ENCODE assay signal across 8 mouse cellular contexts in genomic region chr15:80012527-80013201, GRCm38 (mm10). TPM values are rescaled to one million over a fixed set of nuclear protein-coding genes. Genes with fewer than 3 reads are reported as not detected.
DNase-seq lines count a peak whose midpoint lies in the region; ATAC-seq and TF ChIP-seq lines count a peak whose summit lies in the region.

No protein-coding gene starts in this region.

- no peak for TF ChIP-seq CTCF in liver, embryonic 14.5 days (IDR thresholded peaks at IDR 0.05; ENCODE audit: low read depth)

- H3K4me3 ChIP-seq in embryonic facial prominence, embryonic 14.5 days (ENCODE audit: low read depth, low read length), result peak overlapping the region; percentile 59
- peak overlapping the region; percentile 63 for H3K4me3 ChIP-seq in heart, embryonic 16.5 days (ENCODE audit: low read length)
- H3K4me3 ChIP-seq in liver, embryonic 14.5 days (ENCODE audit: insufficient read depth in 1 of 2, low read depth in 2 of 2, low read length in 2 of 2), result peak overlapping the region; percentile 25 to 35
- peak overlapping the region; percentile 66 for H3K4me3 ChIP-seq in neural tube, embryonic 13.5 days

- H3K27me3 ChIP-seq in embryonic facial prominence, embryonic 14.5 days (replicated peaks; ENCODE audit: control insufficient read depth, insufficient read depth, low read length), result peaks cover 61% of the 10 kb centered on the region
- peaks cover 38% of the 10 kb centered on the region for H3K27me3 ChIP-seq in heart, embryonic 16.5 days (ENCODE audit: control insufficient read depth, insufficient read depth, low read length)
- H3K27me3 ChIP-seq in liver, embryonic 14.5 days (ENCODE audit: control insufficient read depth, insufficient read depth, low read length), result peaks cover 54% of the 10 kb centered on the region
- peaks cover 73% of the 10 kb centered on the region for H3K27me3 ChIP-seq in neural tube, embryonic 13.5 days

- WGBS in embryonic facial prominence, embryonic 14.5 days, result 0% methylated on average over 27 of the region's 60 CpGs
- under 1% methylated on average over 56 of the region's 60 CpGs for WGBS in heart, embryonic 16.5 days
- WGBS in liver, embryonic 14.5 days (ENCODE audit: insufficient replicate concordance), result under 1% methylated on average over 58 of the region's 60 CpGs
- 1% methylated on average over 57 of the region's 60 CpGs for WGBS in neural tube, embryonic 13.5 days

- DNase-seq in urinary bladder, adult 2 months (ENCODE audit: low spot score), result peak; percentile 50
- no peak for DNase-seq in urinary bladder, postnatal 10 days (ENCODE audit: low spot score)
- DNase-seq in embryonic facial prominence, embryonic 14.5 days (ENCODE audit: low spot score), result peak; percentile 71
- DNase-seq in kidney, postnatal 14 days, result peak; percentile 94
- DNase-seq in liver, embryonic 14.5 days (ENCODE audit: low read depth in 3 of 3, low spot score in 3 of 3), result no peak
- DNase-seq in urinary bladder, postnatal 14 days (ENCODE audit: low spot score), result peak; percentile 64

- H3K4me2 ChIP-seq in embryonic facial prominence, embryonic 14.5 days (ENCODE audit: low read depth, low read length), result peak overlapping the region; percentile 99
- H3K4me2 ChIP-seq in heart, embryonic 16.5 days (ENCODE audit: low read depth, low read length), result peak overlapping the region; percentile 90
- H3K4me2 ChIP-seq in liver, embryonic 14.5 days (ENCODE audit: low read depth), result peak overlapping the region; percentile 60
- peak overlapping the region; percentile 91 for H3K4me2 ChIP-seq in neural tube, embryonic 13.5 days

- TF ChIP-seq EP300 in liver, embryonic 14.5 days (IDR thresholded peaks at IDR 0.05; ENCODE audit: low read depth), result no peak

- H3K9ac ChIP-seq in embryonic facial prominence, embryonic 14.5 days (ENCODE audit: low read depth, low read length), result peak overlapping the region; percentile 68
- H3K9ac ChIP-seq in heart, embryonic 16.5 days (ENCODE audit: low read length), result peak overlapping the region; percentile 75
- no peak overlapping the region for H3K9ac ChIP-seq in liver, embryonic 14.5 days (replicated peaks)
- peak overlapping the region; percentile 85 for H3K9ac ChIP-seq in neural tube, embryonic 13.5 days

- H3K9me3 ChIP-seq in embryonic facial prominence, embryonic 14.5 days (ENCODE audit: control insufficient read depth, low read length), result no peaks in the 10 kb centered on the region
- no peaks in the 10 kb centered on the region for H3K9me3 ChIP-seq in heart, embryonic 16.5 days (replicated peaks; ENCODE audit: control insufficient read depth, low read length)
- H3K9me3 ChIP-seq in liver, embryonic 14.5 days (ENCODE audit: control insufficient read depth, low read length), result no peaks in the 10 kb centered on the region
- no peaks in the 10 kb centered on the region for H3K9me3 ChIP-seq in neural tube, embryonic 13.5 days

- no peaks in the 10 kb centered on the region for H3K36me3 ChIP-seq in embryonic facial prominence, embryonic 14.5 days (ENCODE audit: control insufficient read depth, insufficient read depth, low read length)
- H3K36me3 ChIP-seq in heart, embryonic 16.5 days (ENCODE audit: control insufficient read depth, insufficient read depth), result no peaks in the 10 kb centered on the region
- no peaks in the 10 kb centered on the region for H3K36me3 ChIP-seq in liver, embryonic 14.5 days (replicated peaks; ENCODE audit: control insufficient read depth, insufficient read depth, low read depth)
- H3K36me3 ChIP-seq in neural tube, embryonic 13.5 days, result no peaks in the 10 kb centered on the region

- H3K27ac ChIP-seq in embryonic facial prominence, embryonic 14.5 days (replicated peaks; ENCODE audit: low read depth, low read length), result peak overlapping the region; percentile 44
- peak overlapping the region; percentile 4 for H3K27ac ChIP-seq in heart, embryonic 16.5 days (ENCODE audit: low read length)
- no peak overlapping the region for H3K27ac ChIP-seq in liver, embryonic 14.5 days
- peak overlapping the region; percentile 78 for H3K27ac ChIP-seq in neural tube, embryonic 13.5 days (replicated peaks)

- H3K4me1 ChIP-seq in embryonic facial prominence, embryonic 14.5 days (ENCODE audit: control insufficient read depth, insufficient read depth, low read length), result no peaks in the 10 kb centered on the region; the same call in 1 of the 2 replicates
- H3K4me1 ChIP-seq in heart, embryonic 16.5 days (ENCODE audit: control insufficient read depth, insufficient read depth, low read length), result peaks cover 17% of the 10 kb centered on the region
- H3K4me1 ChIP-seq in liver, embryonic 14.5 days (replicated peaks; ENCODE audit: control insufficient read depth in 2 of 2, insufficient read depth in 2 of 2, low read length in 1 of 2), result 0 out of 4 replicates have a peak, but pooled peaks cover 0 to 1% of the 10 kb centered on the region in 2 experiments
- peaks cover 42% of the 10 kb centered on the region for H3K4me1 ChIP-seq in neural tube, embryonic 13.5 days (replicated peaks)

- peak; percentile 80 for ATAC-seq in embryonic facial prominence, embryonic 14.5 days (ENCODE audit: low read depth)
- ATAC-seq in heart, embryonic 16.5 days (replicated peaks; ENCODE audit: extremely low read depth, insufficient read depth, low FRiP score), result peak; percentile 24; the same call in 1 of the 2 replicates
- peak; percentile 42 for ATAC-seq in liver, embryonic 14.5 days (ENCODE audit: insufficient read depth)
- ATAC-seq in neural tube, embryonic 13.5 days (ENCODE audit: low read depth), result peak; percentile 70

RNA-seq across cellular contexts. Expression of gene Pdgfb, which starts 2.1 kb away (rescaled TPM):
- 12.3 and 14.5 TPM in 2 replicates for polyA plus RNA-seq in urinary bladder, adult 2 months (2012; rRNA removed)
- 6.1 and 6.7 TPM in 2 replicates for polyA plus RNA-seq in embryonic facial prominence, embryonic 14.5 days (2014; fragmentation: Nextera tagmentation; extraction: Ambion mirVana)
- polyA plus RNA-seq in heart, embryonic 16.5 days (2015; fragmentation: Nextera tagmentation; extraction: Ambion mirVana), result 3.2 and 4.6 TPM in 2 replicates
- 1.5 and 1.7 TPM in 2 replicates for polyA plus RNA-seq in liver, embryonic 14.5 days (2012; rRNA removed)
- 0.71 and 0.92 TPM in 2 replicates for polyA plus RNA-seq in liver, embryonic 14.5 days (2014; fragmentation: Nextera tagmentation; extraction: Ambion mirVana)
- polyA plus RNA-seq in neural tube, embryonic 13.5 days (2015; fragmentation: Nextera tagmentation; extraction: Ambion mirVana), result 3.3 TPM in 2 replicates

RNA-seq across cellular contexts. Expression of gene Cbx7, which starts 41.7 kb away (rescaled TPM):
- 57.3 and 57.6 TPM in 2 replicates for polyA plus RNA-seq in urinary bladder, adult 2 months (2012; rRNA removed)
- polyA plus RNA-seq in embryonic facial prominence, embryonic 14.5 days (2014; fragmentation: Nextera tagmentation; extraction: Ambion mirVana), result 1.5 and 1.8 TPM in 2 replicates
- polyA plus RNA-seq in heart, embryonic 16.5 days (2015; fragmentation: Nextera tagmentation; extraction: Ambion mirVana), result 1.4 and 1.7 TPM in 2 replicates
- 2.5 and 2.6 TPM in 2 replicates for polyA plus RNA-seq in liver, embryonic 14.5 days (2012; rRNA removed)
- 0.62 and 1.3 TPM in 2 replicates for polyA plus RNA-seq in liver, embryonic 14.5 days (2014; fragmentation: Nextera tagmentation; extraction: Ambion mirVana)
- polyA plus RNA-seq in neural tube, embryonic 13.5 days (2015; fragmentation: Nextera tagmentation; extraction: Ambion mirVana), result 3.0 and 3.3 TPM in 2 replicates

Comparison
In these comparisons a context has a peak if more than half of its experiments do, and no peak if none do; other contexts are left out.
1. DNase-seq: peak in urinary bladder, adult 2 months (single experiment), embryonic facial prominence, embryonic 14.5 days (single experiment), kidney, postnatal 14 days (single experiment) and urinary bladder, postnatal 14 days (single experiment); none in urinary bladder, postnatal 10 days (single experiment) and liver, embryonic 14.5 days (0 of 3).
2. ATAC-seq: peak in every context shown above with its lines; median percentile 80 in embryonic facial prominence, embryonic 14.5 days; 70 in neural tube, embryonic 13.5 days; 42 in liver, embryonic 14.5 days; 24 in heart, embryonic 16.5 days.
3. RNA of gene Cbx7, which starts 41.7 kb away (polyA plus RNA-seq): 57.3 to 57.6 TPM in urinary bladder, adult 2 months; 3.0 to 3.3 TPM in neural tube, embryonic 13.5 days, 0.62 to 2.6 TPM in liver, embryonic 14.5 days, 1.4 to 1.7 TPM in heart, embryonic 16.5 days and 1.5 to 1.8 TPM in embryonic facial prominence, embryonic 14.5 days; every median in the first group is over 10 times any median in the second.
4. Peak in every context shown above with its lines, with median percentiles within 50 percentile points of each other: H3K4me2 ChIP-seq and H3K4me3 ChIP-seq.